Mouse (Mus musculus) embryonic fibroblast, embryonic 13.5 days (primary cell): ENCODE measurements around the gene Xlr5b.
"Not testable (repeated sequence)": the region's sequence is repeated elsewhere in the genome, so short reads cannot be mapped to it uniquely, and the experiment has no call there.

Source experiments
- CTCF ChIP-seq: IDR thresholded peaks from 2 replicates; pipeline ENCODE4 v1.5.1; 2011; ENCODE audit warnings: mild to moderate bottlenecking, control low read depth, low read length, moderate library complexity, borderline replicate concordance; ENCODE audit not compliant: insufficient read depth
- POLR2A ChIP-seq: IDR thresholded peaks from 2 replicates; pipeline ENCODE4 v1.6.1; 2011; ENCODE audit warnings: low read depth, mild to moderate bottlenecking, control low read depth, low read length, moderate library complexity

- not testable (repeated sequence) for TF ChIP-seq POLR2A, CTCF
Observed at GRCm38 (mm10) chrX:73191934-73192333, 43.3 kb downstream of the Xlr5b start, which contains the start of gene Xlr3b.
